Mouse (Mus musculus): ENCODE measurements at regions not wholly inside any gene's neighbourhood (a gene's known extent, or its start where the extent isn't known, plus 50 kb on each side); places are given as distances from the start of the nearest gene placed in this dataset.
"Not testable (repeated sequence)": the region's sequence is repeated elsewhere in the genome, so short reads cannot be mapped to it uniquely, and the experiment has no call there.

DNA sequence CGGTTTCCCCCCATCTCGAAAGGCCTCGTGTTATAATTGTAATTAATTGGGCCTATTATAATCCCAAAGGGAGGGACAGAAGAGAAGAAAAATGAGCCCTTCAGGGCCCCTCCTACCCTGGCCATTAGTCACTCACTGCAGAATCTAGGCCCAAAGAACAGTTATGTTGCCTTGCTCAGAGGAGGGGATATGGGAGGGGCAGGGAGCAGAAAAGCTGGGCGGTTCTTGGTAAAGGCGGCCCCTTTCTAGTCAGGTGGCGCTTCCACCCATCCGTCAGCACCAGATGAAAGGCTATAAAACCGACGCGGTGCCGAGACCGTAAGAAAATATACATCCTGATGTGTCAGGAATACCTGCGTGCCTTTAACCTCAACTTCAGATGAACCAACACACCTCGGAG is 350.9 kb upstream of the Zfp703 start:
- DNase-seq, result no peak

DNA sequence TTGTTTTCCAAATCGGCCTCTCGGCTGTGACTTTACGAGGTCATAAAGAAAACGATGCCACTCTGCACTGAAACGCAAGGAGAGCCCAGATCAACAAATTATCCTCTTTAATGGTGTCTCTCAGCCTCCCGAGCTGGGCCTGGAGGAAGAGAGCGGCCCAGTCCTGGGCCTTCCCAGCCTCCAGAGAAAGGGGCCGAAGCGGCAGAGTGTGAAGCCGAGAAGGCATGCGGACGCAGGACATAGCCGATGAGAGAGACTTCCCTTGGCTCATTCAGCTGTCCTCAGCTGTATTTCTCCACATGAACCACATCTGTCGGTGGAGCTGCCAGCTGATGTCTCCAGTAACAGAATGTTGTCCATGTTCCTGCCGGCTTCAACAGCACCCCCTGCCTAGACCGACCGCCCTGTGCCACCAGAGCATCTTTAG is 350.5 kb upstream of the Zfp703 start:
- no peak for DNase-seq

DNA sequence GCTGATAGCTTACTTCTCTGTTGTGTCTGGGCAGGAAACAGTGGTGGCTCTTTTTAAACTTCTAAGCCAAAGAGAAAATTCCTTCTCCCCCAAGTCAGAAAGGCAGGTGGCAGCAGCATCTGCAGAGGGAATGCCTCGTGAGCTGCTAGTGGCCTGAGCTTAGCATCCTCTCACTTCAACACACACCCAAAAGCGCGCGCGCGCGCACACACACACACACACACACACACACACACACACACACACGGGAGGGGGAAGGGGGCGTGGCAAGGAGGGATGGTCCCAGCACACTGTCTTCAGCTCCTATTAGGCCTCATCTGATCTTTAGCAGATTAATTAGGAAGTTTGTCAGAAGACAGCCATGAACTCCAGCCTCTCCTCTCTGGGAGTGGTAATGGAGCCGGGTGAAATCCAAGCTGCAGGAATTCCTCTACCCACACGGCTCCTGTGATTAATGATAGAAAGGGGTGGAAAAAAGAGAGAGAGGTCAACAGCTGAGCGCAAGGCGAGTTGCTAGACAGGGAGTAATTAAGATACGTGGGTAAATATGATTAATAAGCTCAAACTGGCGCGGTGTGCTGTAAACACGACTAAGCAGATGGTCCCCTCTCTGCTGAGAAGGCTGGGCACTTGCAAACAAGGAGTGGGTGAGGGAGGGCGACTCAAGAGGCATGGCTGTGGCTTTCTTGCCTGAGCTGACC is 349.8 kb upstream of the Zfp703 start:
- DNase-seq, result no peak

DNA sequence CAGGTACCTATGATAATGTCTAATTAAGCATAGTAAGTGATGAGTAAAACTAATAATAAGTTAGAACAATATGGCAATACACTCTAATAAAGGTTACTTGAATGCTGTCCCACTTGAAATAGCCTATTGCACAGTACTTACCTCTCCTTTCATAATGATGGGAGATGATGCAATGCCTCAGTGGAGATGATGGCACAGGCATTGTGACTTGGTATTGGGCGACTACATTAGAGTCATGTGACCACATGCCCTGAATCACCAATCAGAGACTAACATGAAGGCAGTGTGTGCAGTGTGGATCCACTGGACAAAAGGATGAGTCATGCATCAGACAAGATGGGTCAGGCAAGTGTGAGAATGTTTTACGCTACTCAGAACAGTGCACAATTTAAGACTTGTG is 346.6 kb upstream of the Zfp703 start:
- no peak for DNase-seq

DNA sequence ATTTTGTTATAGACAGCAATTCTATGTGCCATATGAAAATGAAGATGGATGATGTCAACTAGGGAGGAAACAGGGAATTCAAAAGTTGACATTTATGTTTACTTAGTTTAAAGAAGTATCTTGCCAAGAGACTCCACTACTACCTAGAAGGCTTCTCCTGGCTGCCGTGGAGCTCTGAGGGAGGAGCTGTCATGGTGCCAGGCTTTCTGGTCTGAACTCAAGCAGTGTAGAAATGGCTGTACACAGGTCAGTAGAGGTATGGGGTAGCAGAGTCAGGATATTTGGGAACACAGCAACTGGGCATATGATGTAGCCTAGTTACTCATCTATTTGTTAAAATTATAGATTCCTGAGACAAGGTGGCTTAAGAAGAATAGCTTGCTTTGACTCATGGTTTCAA is 341.4 kb upstream of the Zfp703 start:
- DNase-seq, result no peak

DNA sequence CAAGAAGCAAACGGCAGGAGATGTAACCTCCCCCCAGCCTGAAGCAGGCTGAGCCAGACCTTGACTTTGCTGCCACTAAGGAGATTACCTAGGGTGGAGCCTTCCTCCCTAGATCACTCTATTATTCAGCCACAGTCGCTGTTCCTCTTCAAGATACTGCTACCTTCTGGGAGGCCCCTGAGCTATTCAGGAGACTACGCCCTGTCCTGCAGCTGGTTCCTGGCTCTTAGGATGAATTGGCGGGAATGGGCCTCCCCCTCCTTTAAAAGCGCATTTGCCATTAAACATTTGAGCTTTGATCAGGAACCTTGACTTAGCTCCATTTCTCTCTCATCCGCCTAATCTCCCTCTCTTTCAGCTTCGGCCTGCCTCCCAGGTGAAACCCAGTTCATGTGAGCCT is 331.8 kb upstream of the Zfp703 start:
- not testable (repeated sequence) for DNase-seq

DNA sequence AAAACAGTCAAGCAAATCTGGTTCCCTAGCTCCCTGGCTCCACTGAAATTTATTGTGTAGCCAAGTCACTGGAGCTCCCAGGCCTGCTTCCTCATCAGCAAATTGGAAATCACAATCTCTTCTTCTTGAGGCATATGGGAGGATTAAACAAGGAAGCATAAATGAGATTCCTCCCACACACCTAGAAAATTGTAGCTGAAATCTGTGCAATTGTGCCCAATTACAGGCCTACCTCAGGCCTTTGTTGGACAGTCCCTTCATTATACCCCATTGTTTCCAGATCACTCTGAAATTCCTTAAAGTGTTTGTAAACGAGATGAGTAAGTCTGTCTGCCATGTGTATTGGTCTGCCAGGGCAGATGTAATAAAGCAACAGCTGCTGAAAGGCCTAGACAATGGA is 326.8 kb upstream of the Zfp703 start:
- DNase-seq, result no peak

DNA sequence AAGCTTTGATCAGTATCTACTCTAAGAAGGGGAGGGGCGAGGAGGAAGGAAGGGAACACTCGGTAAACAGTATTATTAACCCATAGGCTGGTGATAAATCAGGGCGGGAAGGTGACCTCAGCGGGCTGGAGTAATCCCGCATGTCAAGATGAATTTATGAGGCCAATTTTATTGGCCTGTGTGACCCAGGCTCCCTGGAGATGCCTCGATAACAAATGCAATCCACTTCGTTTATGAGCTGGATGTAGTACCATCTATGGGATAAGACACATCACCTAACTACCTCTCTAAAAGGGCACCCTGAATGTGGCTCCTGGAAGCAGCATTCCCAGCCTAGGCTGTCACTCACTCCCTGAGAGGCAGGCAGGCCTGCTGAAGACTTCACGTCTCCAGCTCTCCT is 321.2 kb upstream of the Zfp703 start:
- DNase-seq, result no peak

DNA sequence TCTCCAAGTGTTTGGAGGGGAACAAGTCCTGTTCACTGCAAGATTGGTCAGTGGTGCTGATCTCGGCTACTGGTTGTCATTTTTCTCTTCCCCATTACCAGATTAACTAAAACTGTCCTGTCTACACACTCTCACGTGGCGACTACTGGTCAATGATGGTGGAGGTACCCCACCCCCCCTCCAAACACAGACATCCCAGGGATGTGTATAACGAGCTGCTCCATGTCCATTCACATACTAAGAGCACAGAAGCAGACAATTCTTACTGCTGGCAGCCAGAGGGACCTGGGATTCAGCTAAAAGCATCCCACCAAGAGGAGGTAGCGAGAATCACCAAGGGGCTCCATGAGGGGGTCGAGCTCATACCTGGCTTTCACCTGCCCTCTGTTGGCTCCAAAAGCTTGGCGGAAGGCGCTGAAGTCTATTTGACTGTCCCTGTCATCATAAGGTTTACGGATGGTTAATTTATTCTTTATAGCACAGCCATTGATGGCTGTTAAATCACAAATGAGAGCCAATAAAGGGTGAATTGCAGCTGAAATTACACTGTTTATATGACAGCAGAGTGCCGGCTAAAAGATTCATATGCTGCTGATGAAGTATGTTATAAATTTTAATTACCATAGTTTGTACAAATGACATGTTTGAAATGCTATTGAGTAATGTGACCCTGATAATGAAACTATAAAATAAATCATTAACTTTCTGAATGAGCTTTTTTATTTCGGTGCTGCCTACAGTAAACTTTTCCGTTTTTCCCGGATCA is 320.6 kb upstream of the Zfp703 start:
- DNase-seq, result no peak

DNA sequence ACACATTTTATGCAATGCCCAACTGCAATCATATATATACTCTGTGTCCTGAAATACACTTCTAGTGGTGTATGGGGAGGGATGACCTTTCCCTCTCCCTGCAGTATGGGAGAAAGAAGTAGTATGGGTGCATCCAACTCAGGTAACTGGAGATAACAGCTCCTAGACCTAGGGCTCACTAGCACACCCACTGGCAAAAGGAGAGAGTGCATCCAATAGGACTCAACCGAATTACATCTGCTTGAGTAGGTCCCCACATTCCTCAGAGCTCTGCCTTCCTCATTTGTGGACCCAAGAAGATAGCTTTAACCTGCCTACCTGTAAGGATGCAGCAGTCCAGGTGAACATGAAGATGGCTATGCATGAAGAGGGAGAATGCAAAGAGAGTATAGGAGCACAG is 317.7 kb upstream of the Zfp703 start:
- DNase-seq, result peak in 1 of 2 experiments; percentile 16

DNA sequence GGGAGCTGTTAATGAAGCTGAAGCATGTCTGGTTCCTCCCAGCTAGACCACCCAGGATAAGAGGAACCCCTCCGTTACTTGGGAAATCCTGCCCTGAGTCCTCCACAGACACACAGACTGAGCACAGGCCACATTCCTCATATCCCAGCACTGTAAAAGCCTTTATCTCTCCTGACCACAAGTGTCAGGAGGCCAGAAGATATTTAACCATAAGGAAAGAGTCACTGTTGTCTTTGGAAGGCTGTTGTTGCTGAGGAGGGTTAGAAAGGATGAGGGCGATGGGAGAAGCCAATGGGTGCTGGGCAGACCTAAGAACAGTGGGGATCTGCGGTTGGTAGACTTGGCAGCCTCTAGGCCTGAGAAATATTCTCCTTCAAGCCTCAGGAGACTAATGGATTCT is 307.6 kb upstream of the Zfp703 start:
- no peak for DNase-seq

DNA sequence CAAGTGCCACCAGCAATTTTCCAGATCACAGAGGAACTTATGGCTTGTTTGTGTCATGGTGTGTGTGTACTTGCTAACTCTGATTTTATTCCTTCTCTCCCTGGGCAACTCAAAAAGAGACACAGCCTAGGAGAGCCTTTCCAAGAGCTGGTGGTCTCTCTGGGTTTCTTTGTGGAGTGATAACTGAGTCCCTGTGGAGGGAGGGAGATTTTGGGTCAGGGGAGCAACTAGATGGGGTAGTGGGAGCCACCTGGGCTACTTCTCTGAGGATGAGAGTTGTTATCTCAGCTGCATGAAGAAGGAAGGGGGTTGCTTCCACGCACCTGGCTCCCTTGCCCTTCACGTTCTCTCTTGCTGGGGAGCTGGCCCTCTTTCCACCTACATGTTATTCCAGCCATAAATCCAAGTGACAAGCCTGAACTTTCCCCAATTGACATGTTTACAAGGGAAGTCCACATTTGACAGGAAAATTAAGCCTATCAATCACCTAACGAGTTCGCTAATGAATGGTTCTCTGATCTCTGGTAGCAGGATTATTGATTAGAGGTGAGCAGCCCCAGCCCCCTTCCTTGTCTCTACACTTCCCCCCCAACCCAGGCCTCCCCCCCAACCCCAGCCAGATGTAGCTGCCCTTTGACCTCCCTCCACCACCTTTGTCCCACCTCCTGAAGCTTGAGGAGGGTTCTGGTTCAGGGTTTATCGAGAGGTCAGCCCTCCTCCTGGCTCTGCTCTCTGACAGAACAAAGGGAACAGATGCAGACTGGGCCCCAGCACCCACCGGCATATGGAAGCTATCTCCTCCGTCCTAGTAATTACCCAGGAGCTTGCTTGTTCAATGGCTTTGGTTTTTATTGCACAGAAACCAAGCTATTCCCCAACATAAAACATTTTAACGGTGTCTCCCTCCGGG is 304.4 kb upstream of the Zfp703 start:
- DNase-seq, result no peak

DNA sequence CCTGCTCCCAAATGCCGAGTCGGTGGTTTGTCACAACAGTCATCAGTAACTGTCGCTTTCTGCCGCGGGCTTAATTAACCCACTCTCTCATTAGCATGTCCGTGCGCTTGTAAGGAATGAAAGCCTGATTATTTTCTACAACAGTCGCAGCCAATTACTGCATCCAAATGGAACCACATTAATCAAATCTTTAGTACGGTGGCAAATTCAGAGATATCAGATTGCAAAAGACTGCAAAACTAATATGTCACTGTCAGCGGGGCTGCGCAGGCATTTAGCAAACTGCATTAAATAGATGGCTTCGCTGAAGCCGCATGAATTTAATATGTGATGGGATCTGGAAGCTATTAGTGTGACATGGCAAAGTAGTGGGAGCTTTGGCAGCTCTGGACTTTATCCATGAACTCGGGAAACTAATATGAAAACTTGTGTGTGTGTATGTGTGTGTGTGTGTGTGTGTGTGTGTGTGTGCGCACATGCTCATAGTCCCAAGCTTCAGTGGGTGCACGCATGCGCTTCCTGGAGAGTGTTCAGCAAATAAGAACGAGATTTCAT is 299.5 kb upstream of the Zfp703 start:
- DNase-seq, result no peak

DNA sequence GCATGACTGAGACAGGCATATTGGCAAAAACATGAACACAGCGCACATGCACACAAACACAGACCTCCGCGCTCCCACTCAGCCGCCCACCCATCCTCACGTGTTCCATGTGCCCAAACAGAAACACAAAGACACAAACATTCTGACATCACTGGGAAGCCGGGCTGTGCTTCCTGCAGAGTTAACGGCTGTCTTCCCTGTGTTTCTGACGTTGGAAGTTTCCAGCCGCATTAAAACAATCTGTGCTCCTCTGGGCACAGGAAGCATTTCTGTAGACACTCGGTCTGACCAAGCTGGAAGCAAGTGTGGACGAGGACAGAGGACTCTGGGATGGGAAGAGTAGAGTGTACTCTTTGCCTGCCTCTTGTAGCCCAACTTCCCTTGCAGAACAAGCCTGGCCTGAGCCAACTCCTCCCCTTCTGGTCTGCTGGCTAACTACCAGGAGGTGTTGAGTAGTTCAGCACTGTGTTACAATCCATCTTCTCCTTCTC is 296.2 kb upstream of the Zfp703 start:
- no peak for DNase-seq

DNA sequence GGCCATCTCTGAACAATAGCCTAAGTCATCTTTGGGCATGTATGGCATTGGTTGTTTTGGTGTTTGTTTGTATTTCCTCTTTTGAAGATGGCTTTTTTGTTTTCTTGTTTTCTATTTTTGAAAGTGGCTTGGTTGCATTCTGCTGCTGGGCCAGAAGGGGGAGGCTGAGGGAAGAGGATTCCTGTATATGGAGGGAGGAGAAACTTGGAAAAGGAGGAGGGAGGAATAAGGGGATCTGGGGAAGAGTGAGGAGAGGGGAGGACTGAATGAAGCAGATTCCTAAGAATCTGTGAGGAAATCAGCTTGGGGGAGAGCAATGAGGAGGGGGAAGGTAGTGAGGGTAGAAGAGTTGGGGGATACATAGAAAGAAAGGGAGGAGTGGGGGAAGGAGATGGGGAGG is 290.0 kb upstream of the Zfp703 start:
- DNase-seq, result no peak

DNA sequence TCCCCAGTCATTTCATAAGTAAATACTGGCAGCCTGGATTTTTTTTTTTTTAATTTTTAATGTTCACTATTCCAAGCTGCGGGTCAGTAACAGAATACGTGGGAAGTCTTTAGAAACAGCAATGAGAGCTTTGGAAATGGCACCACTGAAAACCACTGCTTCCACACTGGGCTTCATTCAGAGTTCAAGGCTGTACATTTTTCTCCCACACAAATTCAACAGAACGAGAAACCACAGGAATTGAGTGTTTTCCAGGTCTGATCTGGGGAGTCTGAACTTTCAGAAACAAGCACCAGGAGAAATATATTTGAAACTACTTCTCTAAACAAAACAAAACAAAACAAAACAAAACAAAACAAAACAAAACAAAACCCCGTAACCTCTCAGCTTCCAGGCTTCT is 289.1 kb upstream of the Zfp703 start:
- DNase-seq, result no peak

DNA sequence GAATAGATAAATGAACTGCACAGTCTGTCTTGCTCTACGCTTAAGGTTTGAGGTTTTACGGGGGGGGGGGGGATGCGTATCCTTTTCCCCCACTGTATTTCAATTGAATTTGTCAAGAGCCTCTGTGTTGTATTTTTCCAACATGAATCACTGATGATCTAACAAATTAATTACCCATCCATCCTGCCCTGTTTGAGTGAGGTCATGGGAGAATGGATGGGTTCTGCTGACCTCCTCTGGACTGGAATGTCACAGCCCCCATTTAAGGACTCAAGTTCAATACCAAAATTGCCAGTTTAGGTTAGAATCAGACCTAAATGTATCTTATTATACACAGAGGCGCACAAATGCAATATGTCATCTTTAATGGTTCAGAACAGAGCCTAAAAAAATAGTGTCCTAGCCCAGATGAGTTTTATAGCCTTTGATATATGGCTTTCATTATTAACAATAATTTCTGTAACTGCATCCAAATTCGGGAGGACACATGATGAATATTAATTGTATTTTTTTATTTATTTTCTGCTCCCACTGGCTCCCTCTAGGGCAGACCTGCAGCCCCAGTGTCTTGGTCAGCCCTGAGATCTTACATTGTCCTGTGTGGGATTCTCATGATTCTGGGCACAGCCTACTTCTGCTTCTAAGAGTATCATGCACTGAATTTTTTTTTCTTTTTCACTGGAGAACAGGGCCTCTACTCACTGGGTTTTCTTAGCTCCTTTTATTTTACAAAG is 288.2 kb upstream of the Zfp703 start:
- DNase-seq, result no peak

DNA sequence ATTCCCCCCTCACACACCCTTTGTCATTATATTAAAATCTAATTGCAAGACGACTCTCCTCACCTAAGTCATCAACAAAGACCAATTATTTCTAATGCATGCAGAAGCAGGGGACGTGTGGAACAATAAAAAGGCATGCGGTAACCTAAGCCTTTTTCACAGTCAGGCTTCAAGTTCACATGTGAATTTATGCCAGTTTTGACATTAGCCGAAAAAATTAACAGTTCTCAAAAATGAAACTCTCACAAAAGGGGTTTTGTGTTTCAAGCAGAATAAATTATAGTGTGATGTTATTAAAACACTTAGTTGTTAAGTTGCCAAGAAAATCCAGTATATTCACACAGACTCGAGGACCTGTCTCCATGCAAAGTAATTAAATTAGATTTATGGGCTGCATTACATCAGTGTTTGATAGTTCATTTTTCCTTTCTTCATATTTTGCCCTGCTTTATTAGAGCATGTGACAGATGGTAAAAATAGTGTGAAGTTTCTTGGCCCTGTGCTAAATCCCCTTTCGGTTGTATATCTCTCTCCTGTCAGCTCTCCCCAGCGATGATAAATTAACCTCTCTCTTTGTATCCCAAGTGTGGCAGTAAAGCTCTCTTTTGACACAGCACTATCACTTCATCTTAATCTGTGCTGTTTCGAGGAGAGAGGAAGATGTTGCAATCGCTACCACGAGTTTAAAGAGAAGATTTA is 287.5 kb upstream of the Zfp703 start:
- no peak for DNase-seq

DNA sequence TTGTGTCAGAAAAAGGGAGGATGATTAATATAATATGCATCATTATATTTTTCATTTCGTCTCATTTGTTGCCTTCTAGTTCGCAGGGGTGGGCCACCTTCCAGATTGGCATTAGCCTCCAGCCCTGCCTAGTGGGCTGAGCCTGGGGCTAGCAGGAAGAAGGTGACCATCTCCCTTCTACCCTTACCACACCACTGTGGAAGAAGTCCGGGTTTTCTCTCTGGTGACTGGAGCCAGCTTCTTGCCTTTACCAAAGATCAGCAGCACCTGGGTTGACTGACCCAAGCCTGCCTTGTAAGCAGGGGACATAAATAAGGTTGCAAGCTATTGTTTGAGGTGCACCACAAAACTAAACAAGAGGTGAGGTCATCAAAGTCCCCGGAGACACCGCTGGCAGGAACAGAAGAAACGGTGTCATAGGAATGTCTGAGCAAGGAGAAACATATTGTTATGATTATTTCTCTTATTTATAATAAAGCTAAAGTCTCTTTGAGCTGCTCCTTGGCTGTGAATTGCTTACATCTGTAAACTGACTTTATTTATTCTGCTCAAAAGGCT is 286.9 kb upstream of the Zfp703 start:
- DNase-seq, result no peak

DNA sequence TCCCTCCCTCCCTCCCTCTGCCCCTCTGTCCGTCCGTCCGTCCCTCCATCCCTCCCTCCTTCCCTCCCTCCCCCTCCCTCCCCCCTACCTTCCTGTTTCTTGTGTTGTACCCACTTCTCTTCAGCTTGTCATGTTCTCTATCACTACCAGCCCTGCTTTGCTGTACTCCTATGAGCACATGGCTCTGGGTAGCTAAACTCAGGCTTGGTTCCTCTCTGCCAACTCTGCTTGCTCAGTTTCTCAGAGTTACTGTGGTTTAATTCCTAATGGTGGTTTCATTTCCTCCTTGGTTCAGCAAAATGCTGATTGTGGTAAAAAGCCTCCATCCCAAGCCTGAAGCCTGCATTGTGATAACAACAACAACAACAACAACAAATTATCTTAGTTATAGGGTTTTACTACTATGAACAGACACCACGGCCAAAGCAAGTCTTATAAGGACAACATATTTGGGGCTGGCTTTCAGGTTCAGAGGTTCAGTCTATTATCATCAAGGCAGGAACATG is 279.5 kb upstream of the Zfp703 start:
- DNase-seq, result no peak

DNA sequence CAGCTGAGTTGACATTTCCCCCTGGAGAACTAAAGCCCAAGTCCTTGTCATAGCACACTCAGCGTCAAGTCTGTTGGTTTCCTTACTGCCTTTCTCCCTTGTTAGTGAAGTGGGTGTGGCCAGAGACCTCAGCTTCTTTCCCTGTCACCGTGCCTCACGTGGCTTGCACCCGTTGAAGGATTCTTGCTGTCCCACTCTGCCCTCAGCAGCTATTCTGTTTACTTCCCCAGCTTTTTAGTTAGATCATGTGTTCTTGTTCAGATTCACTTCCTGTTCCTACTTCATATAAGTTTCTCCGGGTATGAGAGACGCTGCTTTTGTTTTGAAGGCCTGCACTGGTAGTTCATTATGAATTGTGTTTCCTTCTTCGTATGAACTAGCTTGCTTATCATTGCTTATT is 278.5 kb upstream of the Zfp703 start:
- DNase-seq, result peak; percentile 26 to 47

All from thymus, postnatal 36 days (tissue).